Mouse (Mus musculus) erythroid progenitor cell, adult 5-6 weeks (primary cell): Measurements from ENCODE around the gene Rnf38. TPM values are rescaled to one million over a fixed set of nuclear protein-coding genes. Genes with fewer than 3 reads are reported as not detected.
A peak's percentile ranks its signal among the peaks of the same experiment; 100 is the strongest.

Experiments
- ATAC-seq: replicated peaks from 2 replicates; pipeline ENCODE4 v1.8.0; 2016; ENCODE audit warnings: moderate number of reproducible peaks, mild to moderate bottlenecking, moderate TSS enrichment, inconsistent platforms; ENCODE audit not compliant: poor library complexity, low FRiP score, severe bottlenecking
- total RNA-seq, 2 experiments: library from RNA; stranded (forward) in 1 of 2; stranded (reverse) in 1 of 2; fragments of 150-400 nt in 1 of 2; fragments of 186-747, 209-891 nt in 1 of 2; gene quantifications; 2 replicates each; pipeline versions ENCODE4 v1.2.3 to v1.2.4; 2015 to 2017; ENCODE audit warnings: low replicate concordance in 2 of 2

Gene Rnf38
- total RNA-seq, 2 experiments from 2014 or later: 102 to 171 TPM

- ATAC-seq: no peak
Measured at GRCm38 (mm10) chr4:44232771-44233712, 547 bp downstream of the Rnf38 start.

GRCm38 (mm10) chr4:44225128-44225527 is 8.5 kb downstream of the Rnf38 start:
- ATAC-seq: no peak

- no peak for ATAC-seq
Measured at GRCm38 (mm10) chr4:44224141-44224540, 9.4 kb downstream of the Rnf38 start.

GRCm38 (mm10) chr4:44223444-44223843 is 10.1 kb downstream of the Rnf38 start:
- no peak for ATAC-seq

GRCm38 (mm10) chr4:44216797-44217442 is 16.7 kb downstream of the Rnf38 start:
- no peak for ATAC-seq

- ATAC-seq: no peak
Measured at GRCm38 (mm10) chr4:44199968-44200367, 33.6 kb downstream of the Rnf38 start.

GRCm38 (mm10) chr4:44187431-44187830 is 46.2 kb downstream of the Rnf38 start:
- no peak for ATAC-seq

- no peak for ATAC-seq
Measured at GRCm38 (mm10) chr4:44183862-44184261, 49.7 kb downstream of the Rnf38 start.

GRCm38 (mm10) chr4:44179748-44180147 is 53.8 kb downstream of the Rnf38 start:
- no peak for ATAC-seq

GRCm38 (mm10) chr4:44173177-44173576 is 60.4 kb downstream of the Rnf38 start:
- 0 out of 2 replicates have a peak, but pooled peaks have one; percentile 33 for ATAC-seq

GRCm38 (mm10) chr4:44172676-44173075 is 60.9 kb downstream of the Rnf38 start:
- no peak for ATAC-seq

GRCm38 (mm10) chr4:44169884-44170283 is 63.7 kb downstream of the Rnf38 start:
- ATAC-seq: no peak

GRCm38 (mm10) chr4:44168816-44169215 is 64.8 kb downstream of the Rnf38 start:
- 0 out of 2 replicates have a peak, but pooled peaks have one; percentile 5 for ATAC-seq

- peak; percentile 90 for ATAC-seq
Measured at GRCm38 (mm10) chr4:44168231-44168647, 65.3 kb downstream of the Rnf38 start.

GRCm38 (mm10) chr4:44167397-44168121 is 66.0 kb downstream of the Rnf38 start:
- ATAC-seq: peak; percentile 81

- ATAC-seq: no peak
Measured at GRCm38 (mm10) chr4:44166702-44167396, 66.7 kb downstream of the Rnf38 start.

- ATAC-seq: no peak
Measured at GRCm38 (mm10) chr4:44164621-44165020, 69.0 kb downstream of the Rnf38 start.

- no peak for ATAC-seq
Measured at GRCm38 (mm10) chr4:44163034-44163433, 70.6 kb downstream of the Rnf38 start.

- ATAC-seq: peak; percentile 58
Measured at GRCm38 (mm10) chr4:44160990-44161689, 72.4 kb downstream of the Rnf38 start.
